Mouse (Mus musculus): ENCODE measurements around the gene Strbp. TPM values are rescaled to one million over a fixed set of nuclear protein-coding genes. Genes with fewer than 3 reads are reported as not detected.

Strbp gene
- 102 and 107 TPM in 2 replicates for polyA plus RNA-seq (2016; fragmentation: Nextera tagmentation; extraction: Ambion mirVana)

DNA sequence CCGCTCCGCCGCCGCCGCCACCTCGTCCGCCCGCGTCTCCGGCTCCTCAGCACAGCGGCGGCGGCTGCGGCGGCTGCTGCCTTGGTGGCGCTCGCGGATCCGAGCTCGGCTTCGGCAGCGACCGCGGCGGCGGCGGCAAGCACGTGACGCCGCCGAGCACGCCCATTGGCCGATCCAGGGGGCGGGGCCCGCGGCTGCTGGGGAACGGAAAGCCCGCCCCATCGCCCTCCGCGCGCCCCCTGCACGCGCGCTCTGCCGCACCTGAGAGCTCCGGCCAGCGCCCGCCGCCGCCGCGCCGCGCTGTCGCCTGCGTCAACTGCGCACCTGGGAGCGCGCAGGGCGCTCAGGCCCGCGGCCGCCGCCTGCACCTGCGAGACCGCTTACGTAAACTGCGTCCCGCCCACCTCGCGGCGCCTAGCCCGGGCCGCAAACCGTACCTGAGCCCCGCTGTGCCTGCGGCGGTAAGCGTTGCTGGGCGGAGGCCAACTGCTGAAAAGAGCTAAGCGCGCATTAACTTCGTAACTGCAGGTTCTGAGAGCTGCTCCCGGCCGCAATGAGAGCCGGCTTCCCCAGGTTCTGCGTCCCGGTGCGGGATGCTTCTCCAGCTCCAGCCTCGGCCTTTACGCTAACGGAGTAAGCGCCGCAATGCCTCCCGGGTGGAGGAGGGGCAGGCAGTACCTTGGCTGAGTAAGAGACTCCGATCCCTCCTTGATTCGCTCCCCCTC lies at the start of gene Strbp:
Strbp (minus strand) TSS at position 630 of the 725 bp plus-strand sequence.
- Histone ChIP-seq H3K36me3 (0 out of 2 replicates have a peak, but pooled peaks cover 4% of the 10 kb centered on the region), H3K9me3 (replicated peaks) (no peaks in the 10 kb centered on the region), H3K27ac (peak within 1 kb of the TSS; percentile 89), H3K4me2 (replicated peaks) (peak within 1 kb of the TSS; percentile 88), H3K27me3 (peaks cover 7% of the 10 kb centered on the region; the same call in 1 of the 2 replicates), H3K9ac (peak within 1 kb of the TSS; percentile 98), H3K4me1 (peaks cover 25% of the 10 kb centered on the region), H3K4me3 (peak within 1 kb of the TSS; percentile 93)
- under 1% methylated on average over 79 of the region's 98 CpGs for WGBS
- peak; percentile 92 for ATAC-seq (ENCODE audit: low FRiP score)

DNA sequence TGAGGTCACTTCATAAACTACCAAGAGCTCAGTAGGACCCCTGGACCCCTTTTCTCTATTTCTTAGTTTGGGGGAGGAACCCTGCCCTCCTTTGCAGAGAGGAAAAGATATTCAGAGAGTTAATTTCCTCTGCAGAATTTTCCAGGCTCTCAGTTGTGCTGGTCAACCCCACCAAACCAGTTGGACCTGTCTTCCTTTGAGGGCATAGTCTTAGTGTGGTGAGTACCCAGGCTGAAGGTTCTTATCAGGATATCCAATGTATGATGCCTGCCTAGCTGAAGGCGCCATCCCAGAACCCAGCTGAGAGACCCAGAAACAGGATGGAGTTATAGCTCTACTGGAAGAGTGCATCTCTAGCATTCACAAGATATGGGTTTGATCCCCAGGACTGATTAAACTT lies 47.5 kb upstream of the Strbp start:
- no peak overlapping the region for H3K9ac ChIP-seq
- peaks cover 17% of the 10 kb centered on the region for H3K4me1 ChIP-seq
- no peak for ATAC-seq (ENCODE audit: low FRiP score)
- no peak overlapping the region for H3K4me3 ChIP-seq
- no peaks in the 10 kb centered on the region for H3K9me3 ChIP-seq (replicated peaks)
- H3K36me3 ChIP-seq = no peaks in the 10 kb centered on the region
- no peak overlapping the region for H3K27ac ChIP-seq
- 83% methylated on average over 1 of the region's 1 CpGs for WGBS
- no peak overlapping the region for H3K4me2 ChIP-seq (replicated peaks)
- H3K27me3 ChIP-seq = no peaks in the 10 kb centered on the region

DNA sequence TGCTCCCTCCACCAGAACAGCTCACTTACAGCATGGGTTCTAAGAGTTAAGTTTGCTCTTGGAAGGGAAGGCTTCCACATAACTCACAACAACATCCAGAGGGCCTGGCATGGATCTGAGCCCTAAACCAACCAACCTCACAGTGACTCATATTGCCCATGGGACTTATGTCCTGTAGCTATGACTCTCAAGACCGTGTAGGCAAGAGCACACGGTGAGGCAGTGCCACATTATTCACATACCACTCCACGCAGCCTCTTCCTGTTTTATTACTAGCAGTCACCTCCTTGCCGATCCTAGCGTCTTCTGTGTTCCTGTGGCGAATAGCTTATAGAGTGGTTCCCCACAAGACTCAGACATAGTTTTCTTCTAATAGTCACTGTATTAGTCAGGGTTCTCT lies 45.7 kb upstream of the Strbp start:
- ATAC-seq (ENCODE audit: low FRiP score) = no peak
- Histone ChIP-seq H3K9ac (no peak overlapping the region), H3K36me3 (no peaks in the 10 kb centered on the region), H3K9me3 (replicated peaks) (no peaks in the 10 kb centered on the region), H3K27me3 (no peaks in the 10 kb centered on the region), H3K4me1 (peaks cover 9% of the 10 kb centered on the region), H3K27ac (no peak overlapping the region), H3K4me2 (replicated peaks) (no peak overlapping the region), H3K4me3 (no peak overlapping the region)
- WGBS = 70% methylated on average over 6 of the region's 6 CpGs

DNA sequence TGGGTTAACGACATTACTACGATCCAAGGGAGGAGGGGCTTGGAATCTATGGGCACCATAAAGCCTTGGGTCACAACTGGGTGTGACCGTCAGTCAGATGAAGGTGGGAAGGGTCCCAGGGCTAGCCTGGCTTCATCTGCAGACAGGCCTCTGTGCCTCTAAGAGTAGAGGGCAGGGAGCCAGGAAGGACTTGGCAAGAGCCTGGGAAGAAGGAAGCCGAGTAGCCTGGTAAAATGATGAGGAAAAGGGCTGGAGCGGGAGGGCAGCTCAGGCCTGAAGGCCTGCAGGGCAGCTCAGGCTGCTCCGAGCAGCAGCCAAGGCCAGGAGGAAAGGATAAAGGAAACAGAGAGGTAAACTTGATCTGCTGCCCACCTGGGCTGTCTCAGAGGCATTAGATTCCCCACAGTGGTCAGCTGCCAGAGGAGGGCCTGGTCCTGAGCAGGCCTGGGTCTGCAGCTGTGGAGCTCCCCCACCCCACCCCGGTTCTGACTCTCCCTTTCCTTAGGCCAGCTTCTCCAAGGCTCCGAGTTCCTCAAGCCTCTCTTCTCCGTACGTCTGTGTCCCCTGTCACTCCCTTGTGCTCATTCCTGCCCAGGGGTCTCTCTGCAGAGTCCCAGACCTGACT lies 44.9 kb upstream of the Strbp start:
- 48% methylated on average over 10 of the region's 10 CpGs for WGBS

DNA sequence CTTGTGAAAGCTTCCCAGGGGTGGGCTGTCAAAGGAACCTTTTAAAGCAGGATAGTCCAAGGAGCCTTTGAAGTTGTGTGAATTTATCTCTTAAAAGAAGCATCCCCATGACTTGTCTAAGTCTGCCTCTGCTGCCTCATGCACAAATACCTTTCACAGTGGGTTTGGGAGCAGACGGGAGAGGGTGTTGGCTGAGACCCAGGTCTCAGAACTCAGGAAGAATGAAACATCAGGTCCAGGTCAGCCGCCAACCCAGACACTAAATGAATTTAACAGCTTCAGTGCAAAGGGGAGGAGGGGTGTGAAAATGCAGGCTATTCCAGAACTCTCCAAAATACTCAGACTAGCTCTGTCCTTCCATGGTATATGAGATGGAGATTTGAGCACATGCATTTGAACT lies 44.2 kb upstream of the Strbp start:
- no peak overlapping the region for H3K27ac ChIP-seq
- no peaks in the 10 kb centered on the region for H3K9me3 ChIP-seq (replicated peaks)
- ATAC-seq (ENCODE audit: low FRiP score) = no peak
- no peaks in the 10 kb centered on the region for H3K27me3 ChIP-seq
- WGBS = 49% methylated on average over 2 of the region's 2 CpGs
- no peak overlapping the region for H3K4me3 ChIP-seq
- H3K36me3 ChIP-seq = no peaks in the 10 kb centered on the region
- H3K9ac ChIP-seq = no peak overlapping the region
- H3K4me2 ChIP-seq (replicated peaks) = no peak overlapping the region
- peaks cover 9% of the 10 kb centered on the region for H3K4me1 ChIP-seq

More for the DNA sequence above, 44.9 kb upstream of the Strbp start:
- H3K4me3 ChIP-seq = no peak overlapping the region
- no peak for ATAC-seq (ENCODE audit: low FRiP score)
- no peaks in the 10 kb centered on the region for H3K36me3 ChIP-seq
- H3K27ac ChIP-seq = 0 out of 2 replicates have a peak overlapping the region, but pooled peaks have one; percentile 1
- H3K27me3 ChIP-seq = no peaks in the 10 kb centered on the region
- no peak overlapping the region for H3K9ac ChIP-seq
- H3K4me1 ChIP-seq = peaks cover 9% of the 10 kb centered on the region
- H3K4me2 ChIP-seq (replicated peaks) = no peak overlapping the region
- no peaks in the 10 kb centered on the region for H3K9me3 ChIP-seq (replicated peaks)

DNA sequence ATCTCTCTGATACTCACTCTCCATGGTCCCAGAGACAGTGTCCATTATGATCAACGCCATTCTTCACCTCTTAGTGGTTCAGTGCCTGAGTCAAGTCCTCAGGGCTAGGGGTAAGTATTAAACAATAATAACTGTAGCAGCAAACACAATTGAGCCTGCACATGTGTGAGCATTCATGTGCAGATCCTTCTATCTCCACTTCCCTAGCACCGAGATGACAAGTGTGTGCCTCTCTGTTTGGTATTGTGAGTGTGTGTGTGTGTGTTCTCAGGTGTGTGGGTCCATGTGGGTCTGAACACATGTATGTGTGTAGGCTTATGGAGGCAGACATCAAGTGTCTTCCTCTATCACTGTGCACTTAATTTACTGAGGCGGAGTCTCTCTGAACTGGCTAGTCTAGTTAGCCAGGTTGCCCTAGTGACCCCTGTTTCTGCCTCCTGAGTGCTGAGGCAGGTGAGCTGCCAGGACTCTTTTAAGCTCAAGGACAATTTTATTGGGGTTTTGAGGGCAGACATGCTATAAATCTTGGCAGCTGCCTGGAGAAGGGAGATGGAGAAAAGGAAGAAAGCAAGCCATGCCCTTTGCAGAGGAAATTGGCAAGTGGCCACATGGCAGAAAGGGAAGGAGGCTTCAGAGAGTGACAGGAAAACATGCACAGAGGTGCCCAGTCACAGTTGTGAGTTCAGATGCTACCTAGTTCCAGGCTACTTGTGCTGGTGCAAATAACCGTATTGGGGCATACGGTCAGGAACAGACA lies 42.8 kb upstream of the Strbp start:
- Histone ChIP-seq H3K36me3 (no peaks in the 10 kb centered on the region), H3K4me2 (replicated peaks) (no peak overlapping the region), H3K27ac (no peak overlapping the region), H3K9ac (no peak overlapping the region), H3K4me3 (no peak overlapping the region), H3K9me3 (replicated peaks) (no peaks in the 10 kb centered on the region), H3K4me1 (peaks cover 11% of the 10 kb centered on the region), H3K27me3 (no peaks in the 10 kb centered on the region)
- no peak for ATAC-seq (ENCODE audit: low FRiP score)
- 92% methylated on average over 5 of the region's 5 CpGs for WGBS

DNA sequence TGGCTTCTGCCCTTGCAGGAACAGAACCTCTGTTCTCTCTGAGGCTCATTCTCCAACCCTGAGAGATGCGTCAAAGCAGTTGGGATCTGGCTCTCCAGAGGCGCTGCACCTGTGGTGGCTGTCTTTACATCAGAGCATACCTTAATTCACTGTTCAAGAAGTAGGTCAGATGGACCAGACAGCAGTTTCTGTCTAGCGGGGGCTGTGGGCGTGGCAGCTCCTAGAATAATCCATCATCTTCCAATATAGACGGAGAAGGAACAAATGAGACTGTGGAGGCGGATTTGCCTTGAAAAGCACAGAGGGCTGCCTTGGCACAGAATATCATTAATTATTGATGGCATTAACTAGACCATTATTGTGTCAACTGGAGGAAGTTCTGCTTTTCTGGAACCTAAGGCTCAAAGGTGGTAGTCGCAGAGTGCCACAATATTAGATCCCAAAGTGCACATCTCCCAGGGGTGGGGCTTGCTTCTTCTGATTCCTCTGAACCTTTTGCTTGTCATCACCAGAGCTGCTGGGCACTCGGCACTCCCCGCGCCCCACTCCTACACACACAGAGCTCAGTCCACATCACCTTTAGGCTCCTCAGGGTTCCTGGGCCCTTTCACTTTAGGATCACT lies 41.2 kb upstream of the Strbp start:
- Histone ChIP-seq H3K4me1 (peaks cover 13% of the 10 kb centered on the region), H3K27ac (no peak overlapping the region), H3K4me2 (replicated peaks) (no peak overlapping the region), H3K9ac (no peak overlapping the region), H3K36me3 (no peaks in the 10 kb centered on the region), H3K4me3 (no peak overlapping the region), H3K27me3 (no peaks in the 10 kb centered on the region), H3K9me3 (replicated peaks) (no peaks in the 10 kb centered on the region)
- 83% methylated on average over 10 of the region's 10 CpGs for WGBS
- no peak for ATAC-seq (ENCODE audit: low FRiP score)

DNA sequence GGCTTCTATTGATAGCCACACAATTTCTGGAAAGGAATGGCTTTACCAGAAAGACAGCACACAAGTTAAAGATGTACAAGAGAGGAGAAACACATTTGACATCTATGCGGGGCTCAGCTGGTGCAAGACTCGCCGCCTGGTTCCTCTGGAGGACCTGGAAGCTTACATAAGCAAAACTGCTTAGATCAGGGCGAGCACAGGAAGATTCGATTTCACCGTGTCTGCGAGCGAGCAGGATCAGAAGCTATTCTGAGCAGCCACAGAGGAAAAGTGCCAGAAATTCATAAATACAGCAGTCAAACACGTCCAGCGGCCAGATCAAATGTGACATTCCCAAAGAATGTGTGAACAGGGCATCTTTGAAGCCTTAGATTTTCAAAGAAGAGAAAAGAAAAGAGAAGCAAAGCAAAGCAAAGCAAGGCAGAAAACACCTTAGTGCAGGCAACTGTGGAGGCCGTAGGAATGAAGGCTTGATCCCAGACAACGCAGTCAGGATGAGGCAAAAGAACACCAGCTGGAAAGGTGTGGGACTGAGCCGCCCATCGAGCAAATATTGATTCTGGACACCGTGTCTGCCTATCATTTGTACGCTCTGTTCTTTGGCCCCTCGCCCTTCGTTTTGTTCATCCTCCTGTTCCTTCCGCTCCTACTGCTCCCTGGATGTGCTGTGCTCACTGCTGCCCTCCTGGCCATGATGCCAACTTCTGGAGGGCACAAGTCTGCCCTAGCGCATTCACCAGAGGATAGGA lies 38.3 kb upstream of the Strbp start:
- H3K4me1 ChIP-seq = peaks cover 4% of the 10 kb centered on the region; the same call in 1 of the 2 replicates
- no peak for ATAC-seq (ENCODE audit: low FRiP score)
- no peak overlapping the region for H3K4me2 ChIP-seq (replicated peaks)
- H3K4me3 ChIP-seq = no peak overlapping the region
- no peaks in the 10 kb centered on the region for H3K27me3 ChIP-seq
- no peak overlapping the region for H3K9ac ChIP-seq
- H3K27ac ChIP-seq = 0 out of 2 replicates have a peak overlapping the region, but pooled peaks have one; percentile 25
- H3K36me3 ChIP-seq = no peaks in the 10 kb centered on the region
- 69% methylated on average over 20 of the region's 20 CpGs for WGBS
- no peaks in the 10 kb centered on the region for H3K9me3 ChIP-seq (replicated peaks)

DNA sequence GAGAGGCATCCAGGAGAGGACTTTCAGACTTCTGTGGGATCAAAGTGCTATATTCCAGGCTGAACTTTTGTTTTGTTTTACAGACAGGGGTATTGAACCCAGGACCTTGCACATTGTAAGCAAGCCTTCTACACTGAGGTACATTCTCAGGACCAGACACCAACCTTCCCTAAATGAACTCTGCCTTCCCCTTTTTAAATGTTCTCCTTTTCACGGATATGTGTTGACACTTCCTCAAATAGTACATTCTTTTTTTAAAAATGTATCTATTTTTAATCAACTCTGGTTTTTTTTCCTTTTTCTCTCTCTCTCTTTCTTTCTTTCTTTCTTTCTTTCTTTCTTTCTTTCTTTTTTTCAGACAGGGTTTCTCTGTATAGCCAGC lies 32.1 kb upstream of the Strbp start:
- no peak for ATAC-seq (ENCODE audit: low FRiP score)
- Histone ChIP-seq H3K27ac (no peak overlapping the region), H3K9ac (peak overlapping the region; percentile 42; the same call in 1 of the 2 replicates), H3K4me3 (0 out of 2 replicates have a peak overlapping the region, but pooled peaks have one; percentile 10), H3K4me1 (peaks cover 9% of the 10 kb centered on the region), H3K4me2 (replicated peaks) (peak overlapping the region; percentile 37), H3K27me3 (no peaks in the 10 kb centered on the region), H3K36me3 (no peaks in the 10 kb centered on the region), H3K9me3 (replicated peaks) (no peaks in the 10 kb centered on the region)
- WGBS = 74% methylated on average over 1 of the region's 1 CpGs

DNA sequence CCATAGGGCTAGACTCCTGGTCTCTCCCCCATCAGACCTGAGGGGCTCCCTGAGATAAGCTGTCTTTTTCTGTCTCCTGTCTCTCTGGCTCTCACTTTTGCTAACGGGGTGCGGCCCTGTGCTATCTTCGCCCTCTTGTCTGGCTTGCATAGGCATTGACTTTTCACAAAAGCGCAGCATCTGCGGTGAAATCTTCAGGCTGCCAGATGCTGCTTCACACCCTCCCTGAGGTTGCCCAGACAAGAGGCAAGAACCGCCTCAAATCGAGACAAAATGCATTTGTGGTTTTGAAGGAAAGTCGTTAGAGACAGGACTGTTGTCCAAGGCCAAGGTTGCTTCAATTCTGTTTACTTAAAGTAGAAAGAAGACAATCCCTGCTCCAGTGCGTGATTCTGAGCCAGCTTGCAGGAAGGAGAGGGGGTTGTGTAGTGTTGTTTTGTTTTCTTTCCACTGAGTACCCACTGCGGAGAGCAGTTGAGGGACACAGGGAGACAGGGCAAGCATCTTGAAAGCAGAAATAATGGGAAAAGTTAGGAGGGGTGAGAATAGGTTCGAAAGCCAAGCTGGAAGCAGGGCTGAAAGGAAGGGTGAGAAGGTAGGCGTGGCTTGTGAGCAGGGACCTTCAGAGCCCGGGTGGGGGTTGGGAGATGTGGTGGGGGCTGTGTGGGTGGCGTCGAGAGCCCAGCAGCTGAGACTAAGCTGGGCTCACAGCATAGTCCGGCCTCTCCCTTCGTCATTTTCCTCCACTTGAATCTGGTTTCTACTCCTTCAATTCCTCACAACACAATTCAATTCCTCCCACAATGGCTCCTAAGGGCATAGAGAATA lies 31.5 kb upstream of the Strbp start:
- peak overlapping the region; percentile 42; the same call in 1 of the 2 replicates for H3K9ac ChIP-seq
- no peaks in the 10 kb centered on the region for H3K9me3 ChIP-seq (replicated peaks)
- 0 out of 2 replicates have a peak overlapping the region, but pooled peaks have one; percentile 1 for H3K27ac ChIP-seq
- peaks cover 9% of the 10 kb centered on the region for H3K4me1 ChIP-seq
- H3K4me3 ChIP-seq = 0 out of 2 replicates have a peak overlapping the region, but pooled peaks have one; percentile 10
- ATAC-seq (ENCODE audit: low FRiP score) = peak; percentile 73; the same call in 1 of the 2 replicates
- H3K36me3 ChIP-seq = no peaks in the 10 kb centered on the region
- peak overlapping the region; percentile 37 for H3K4me2 ChIP-seq (replicated peaks)
- 12% methylated on average over 17 of the region's 17 CpGs for WGBS
- H3K27me3 ChIP-seq = no peaks in the 10 kb centered on the region
